Mouse (Mus musculus) midbrain, postnatal 0 days (tissue): ENCODE results near the gene Ak4. TPM values are rescaled to one million over a fixed set of nuclear protein-coding genes. Genes with fewer than 3 reads are reported as not detected.
A peak's percentile ranks its signal among the peaks of the same experiment; 100 is the strongest.

Experiments
- ATAC-seq: fragments of 200-750 bp; cut with Nextera tagmentation; 2 replicates; pipeline ENCODE4 v1.8.0; 2017; ENCODE audit warnings: moderate number of reproducible peaks, mild to moderate bottlenecking, moderate TSS enrichment, moderate library complexity; ENCODE audit not compliant: low FRiP score
- DNase-seq: peaks from one replicate; pipeline ENCODE4 v3.0.0-alpha.2; 2015; ENCODE audit warnings: low spot score
- H3K27ac ChIP-seq: fragments of 300-500 bp; sonication (generic); 2 replicates; pipeline ENCODE4 v1.5.1; 2014; ENCODE audit warnings: low read depth, mild to moderate bottlenecking, low read length, mixed read lengths
- H3K27me3 ChIP-seq: fragments of 300-500 bp; sonication (generic); 2 replicates; pipeline ENCODE4 v1.6.1; 2014; ENCODE audit warnings: low read length, control low read depth, mixed read lengths; ENCODE audit not compliant: insufficient read depth
- H3K36me3 ChIP-seq: fragments of 300-500 bp; sonication (generic); 2 replicates; pipeline ENCODE4 v1.6.1; 2014; ENCODE audit warnings: low read length, control low read depth, mixed read lengths; ENCODE audit not compliant: insufficient read depth
- H3K4me1 ChIP-seq: fragments of 300-500 bp; sonication (generic); 2 replicates; pipeline ENCODE4 v1.6.1; 2014; ENCODE audit warnings: mild to moderate bottlenecking, control low read depth, antibody characterized with exemption, low read length, mixed read lengths; ENCODE audit not compliant: insufficient read depth
- H3K4me2 ChIP-seq: fragments of 300-500 bp; sonication (generic); 2 replicates; pipeline ENCODE4 v1.6.1; 2014; ENCODE audit warnings: low read depth, mild to moderate bottlenecking, low read length, mixed read lengths; ENCODE audit not compliant: poor library complexity, severe bottlenecking
- H3K4me3 ChIP-seq: fragments of 300-500 bp; sonication (generic); 2 replicates; pipeline ENCODE4 v1.5.1; 2014; ENCODE audit warnings: low read depth, mild to moderate bottlenecking, low read length, moderate library complexity
- H3K9ac ChIP-seq: fragments of 300-500 bp; sonication (generic); replicated peaks from 2 replicates; pipeline ENCODE4 v1.6.1; 2014; ENCODE audit warnings: mild to moderate bottlenecking, low read length, moderate library complexity, mixed read lengths; ENCODE audit not compliant: poor library complexity, severe bottlenecking
- H3K9me3 ChIP-seq: fragments of 300-500 bp; sonication (generic); 2 replicates; pipeline ENCODE4 v1.6.1; 2016; ENCODE audit warnings: low read length, control low read depth
- CTCF ChIP-seq: IDR thresholded peaks from 2 replicates; pipeline ENCODE4 v1.5.1; 2016; ENCODE audit warnings: antibody characterized with exemption, mild to moderate bottlenecking
- WGBS: fragments of 180-500 bp; shearing (Covaris S2); extraction: QIAGEN DNeasy Blood & Tissue Kit; methylation state at CpG from one replicate; pipeline ENCODE4 v1.1.7; 2014; 5-methylcytosine and 5-hydroxymethylcytosine counted together
- polyA plus RNA-seq: library from polyadenylated mRNA; unstranded; fragments of >200 nt; fragmentation: Nextera tagmentation; extraction: Ambion mirVana; gene quantifications from 2 replicates; pipeline ENCODE4 v1.2.1, GENCODE M21; 2015
- total RNA-seq: library from RNA; depleted of rRNA; stranded (reverse); fragments of >200 nt; gene quantifications from 2 replicates; pipeline ENCODE4 v1.2.3, GENCODE M21; 2014

Ak4 gene
- total and polyA plus RNA-seq, 2 experiments from 2014 or later, result 5.0 to 11.8 TPM

DNA sequence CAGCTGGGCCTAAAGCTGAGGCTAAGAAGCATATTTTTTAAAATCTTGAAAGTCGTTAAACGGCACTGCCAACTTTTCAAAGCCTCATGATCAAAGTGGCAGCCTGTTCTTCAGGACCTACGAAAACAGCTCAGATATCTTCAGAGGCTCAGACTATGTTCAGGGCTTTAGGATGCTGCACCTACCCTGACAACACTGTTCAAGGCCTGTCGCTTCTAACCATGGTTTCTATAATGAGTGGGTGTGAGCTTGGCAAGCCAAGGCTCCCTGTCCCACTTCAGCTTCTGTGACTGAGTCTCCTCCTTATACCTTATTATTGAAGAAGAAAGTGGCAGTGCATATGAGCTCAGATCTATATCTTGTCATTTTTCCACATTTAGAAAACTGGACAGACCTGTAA is 40.3 kb downstream of the Ak4 start:
- DNase-seq (no peak), ATAC-seq (no peak)
- H3K9me3 ChIP-seq, result no peaks in the 10 kb centered on the region
- no peaks in the 10 kb centered on the region for H3K27me3 ChIP-seq
- H3K27ac ChIP-seq, result no peak overlapping the region
- no peak overlapping the region for H3K4me2 ChIP-seq
- TF ChIP-seq CTCF, result no peak
- no peak overlapping the region for H3K4me3 ChIP-seq
- H3K9ac ChIP-seq, result no peak overlapping the region
- no peaks in the 10 kb centered on the region for H3K36me3 ChIP-seq
- WGBS, result 92% methylated on average over 4 of the region's 4 CpGs
- H3K4me1 ChIP-seq, result no peaks in the 10 kb centered on the region

DNA sequence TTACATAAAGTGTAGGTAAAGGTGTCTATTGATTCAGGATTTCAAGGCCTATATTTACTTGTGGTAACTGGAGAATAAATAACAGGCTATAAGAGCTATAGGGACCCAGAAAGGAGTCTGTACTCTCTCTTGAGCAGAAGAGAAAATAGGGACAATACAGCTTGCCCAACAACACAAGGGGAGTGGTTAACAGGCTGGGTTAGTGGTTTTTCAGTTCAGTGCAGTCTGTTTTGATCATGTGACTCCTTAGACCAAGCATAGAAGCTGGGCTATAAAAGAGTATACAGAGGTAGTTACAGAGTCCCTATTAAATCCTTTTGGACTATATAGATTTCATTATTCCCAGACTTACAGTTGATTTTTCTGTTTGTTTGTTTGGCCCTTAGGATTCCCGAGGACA is 41.0 kb downstream of the Ak4 start:
- WGBS, result 93% methylated on average over 1 of the region's 1 CpGs
- no peaks in the 10 kb centered on the region for H3K9me3 ChIP-seq
- H3K4me3 ChIP-seq, result no peak overlapping the region
- H3K4me2 ChIP-seq, result no peak overlapping the region
- no peak for TF ChIP-seq CTCF
- no peaks in the 10 kb centered on the region for H3K27me3 ChIP-seq
- H3K36me3 ChIP-seq, result no peaks in the 10 kb centered on the region
- no peaks in the 10 kb centered on the region for H3K4me1 ChIP-seq
- no peak for DNase-seq
- no peak overlapping the region for H3K27ac ChIP-seq
- ATAC-seq, result no peak
- no peak overlapping the region for H3K9ac ChIP-seq

- ATAC-seq, result no peak
- DNase-seq, result no peak
- H3K4me3 ChIP-seq, result no peak overlapping the region
- no peak overlapping the region for H3K4me2 ChIP-seq
- no peak for TF ChIP-seq CTCF
- no peaks in the 10 kb centered on the region for H3K9me3 ChIP-seq
- no peaks in the 10 kb centered on the region for H3K4me1 ChIP-seq
- WGBS, result 74% methylated on average over 2 of the region's 2 CpGs
- H3K27ac ChIP-seq, result no peak overlapping the region
- no peaks in the 10 kb centered on the region for H3K36me3 ChIP-seq
- H3K27me3 ChIP-seq, result no peaks in the 10 kb centered on the region
- H3K9ac ChIP-seq, result no peak overlapping the region
Measured at GRCm38 (mm10) chr4:101462065-101462464, 43.0 kb downstream of the Ak4 start.

GRCm38 (mm10) chr4:101466264-101466663 is 47.2 kb downstream of the Ak4 start:
- Histone ChIP-seq H3K4me1 (no peaks in the 10 kb centered on the region), H3K27me3 (no peaks in the 10 kb centered on the region), H3K4me3 (no peak overlapping the region), H3K36me3 (no peaks in the 10 kb centered on the region), H3K9me3 (no peaks in the 10 kb centered on the region), H3K9ac (no peak overlapping the region), H3K4me2 (no peak overlapping the region), H3K27ac (no peak overlapping the region)
- DNase-seq (no peak), ATAC-seq (no peak)
- TF ChIP-seq CTCF, result peak; percentile 42
- 89% methylated on average over 3 of the region's 3 CpGs for WGBS

DNA sequence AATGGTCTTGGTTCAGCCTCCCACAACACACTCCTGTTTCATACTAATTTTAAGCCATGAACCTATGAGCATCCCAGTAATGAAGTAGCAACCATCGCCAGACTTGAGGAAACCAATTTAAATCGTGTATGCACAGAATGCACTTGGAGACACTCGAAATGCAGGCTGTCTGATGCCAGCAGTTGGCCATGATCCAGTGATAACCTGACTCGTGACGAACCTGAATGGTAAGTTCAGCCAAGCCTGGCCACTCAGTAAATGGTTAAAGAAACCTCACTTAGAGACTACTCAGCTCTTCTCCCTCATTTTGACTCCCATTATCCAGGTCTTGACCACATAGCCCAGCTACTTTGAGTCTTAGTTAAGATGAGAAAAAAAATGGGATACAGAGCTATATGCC is 50.2 kb downstream of the Ak4 start:
- H3K4me1 ChIP-seq, result no peaks in the 10 kb centered on the region
- 82% methylated on average over 5 of the region's 5 CpGs for WGBS
- TF ChIP-seq CTCF, result no peak
- H3K27ac ChIP-seq, result no peak overlapping the region
- DNase-seq (no peak), ATAC-seq (no peak)
- H3K4me2 ChIP-seq, result no peak overlapping the region
- H3K27me3 ChIP-seq, result no peaks in the 10 kb centered on the region
- H3K36me3 ChIP-seq, result no peaks in the 10 kb centered on the region
- H3K4me3 ChIP-seq, result no peak overlapping the region
- H3K9ac ChIP-seq, result no peak overlapping the region
- H3K9me3 ChIP-seq, result no peaks in the 10 kb centered on the region

DNA sequence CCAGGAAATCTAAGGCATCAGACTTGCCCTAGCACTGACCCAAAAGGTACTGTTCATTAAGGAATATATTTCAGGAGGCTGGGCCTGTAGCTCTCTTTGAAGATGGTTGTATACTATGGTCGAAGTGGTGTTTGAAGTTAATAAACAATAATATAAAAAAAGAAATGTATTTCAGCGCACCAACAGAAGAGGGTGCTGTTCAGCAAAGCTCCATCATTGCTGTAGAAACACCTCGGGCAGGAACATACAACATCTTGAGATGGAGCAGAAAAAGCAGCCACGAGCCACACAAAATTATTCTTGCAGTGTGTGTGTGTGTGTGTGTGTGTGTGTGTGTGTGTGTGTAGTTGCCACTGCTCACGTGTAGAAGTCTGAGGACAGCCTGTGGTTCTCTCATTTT is 51.5 kb downstream of the Ak4 start:
- Histone ChIP-seq H3K4me1 (no peaks in the 10 kb centered on the region), H3K9ac (no peak overlapping the region), H3K4me2 (no peak overlapping the region), H3K9me3 (no peaks in the 10 kb centered on the region), H3K4me3 (no peak overlapping the region), H3K36me3 (no peaks in the 10 kb centered on the region), H3K27me3 (no peaks in the 10 kb centered on the region), H3K27ac (no peak overlapping the region)
- WGBS, result 69% methylated on average over 5 of the region's 5 CpGs
- ATAC-seq, result no peak
- peak; percentile 53 for TF ChIP-seq CTCF
- no peak for DNase-seq
